Mouse (Mus musculus) ovary, postnatal 10 days (tissue): ENCODE results near the gene Crhr1.
"Not testable (repeated sequence)": the region's sequence is repeated elsewhere in the genome, so short reads cannot be mapped to it uniquely, and the experiment has no call there.

ENCODE experiments used
- DNase-seq: peaks from one replicate; pipeline ENCODE4 v3.0.0; 2022; ENCODE audit warnings: low spot score

Crhr1 gene

GRCm38 (mm10) chr11:104195382-104195781 lies 62.7 kb downstream of the Crhr1 start:
- no peak for DNase-seq

- DNase-seq = peak; percentile 58
Measured at GRCm38 (mm10) chr11:104195791-104196190, 63.1 kb downstream of the Crhr1 start.

GRCm38 (mm10) chr11:104197861-104198260 lies 65.2 kb downstream of the Crhr1 start:
- DNase-seq = peak; percentile 19

GRCm38 (mm10) chr11:104203271-104203670 lies 70.6 kb downstream of the Crhr1 start:
- DNase-seq = no peak

GRCm38 (mm10) chr11:104206573-104206972 lies 73.9 kb downstream of the Crhr1 start:
- no peak for DNase-seq

GRCm38 (mm10) chr11:104209041-104209440 lies 76.4 kb downstream of the Crhr1 start:
- DNase-seq = no peak

GRCm38 (mm10) chr11:104211251-104211650 lies 78.6 kb downstream of the Crhr1 start:
- DNase-seq = no peak

GRCm38 (mm10) chr11:104214128-104214527 lies 81.5 kb downstream of the Crhr1 start:
- DNase-seq = not testable (repeated sequence)

- no peak for DNase-seq
Measured at GRCm38 (mm10) chr11:104218075-104218474, 85.4 kb downstream of the Crhr1 start.

- DNase-seq = no peak
Measured at GRCm38 (mm10) chr11:104220291-104220690, 87.6 kb downstream of the Crhr1 start.

GRCm38 (mm10) chr11:104221751-104222150 lies 89.1 kb downstream of the Crhr1 start:
- DNase-seq = no peak

GRCm38 (mm10) chr11:104223301-104223700 lies 90.6 kb downstream of the Crhr1 start:
- no peak for DNase-seq
